Mouse (Mus musculus) spleen, adult 2 months (tissue): ENCODE data around the gene Scarb2.

Experiments
- CTCF ChIP-seq: fragments of 200-500 bp; IDR thresholded peaks from 2 replicates; pipeline ENCODE4 v1.5.1; 2011; ENCODE audit warnings: mild to moderate bottlenecking, inconsistent platforms; ENCODE audit not compliant: insufficient read depth, insufficient read length, insufficient replicate concordance; ENCODE audit errors: extremely low read depth
- POLR2A ChIP-seq: fragments of 200-500 bp; IDR thresholded peaks from 2 replicates; pipeline ENCODE4 v1.6.1; 2011; ENCODE audit warnings: low read depth, low read length, inconsistent platforms

DNA sequence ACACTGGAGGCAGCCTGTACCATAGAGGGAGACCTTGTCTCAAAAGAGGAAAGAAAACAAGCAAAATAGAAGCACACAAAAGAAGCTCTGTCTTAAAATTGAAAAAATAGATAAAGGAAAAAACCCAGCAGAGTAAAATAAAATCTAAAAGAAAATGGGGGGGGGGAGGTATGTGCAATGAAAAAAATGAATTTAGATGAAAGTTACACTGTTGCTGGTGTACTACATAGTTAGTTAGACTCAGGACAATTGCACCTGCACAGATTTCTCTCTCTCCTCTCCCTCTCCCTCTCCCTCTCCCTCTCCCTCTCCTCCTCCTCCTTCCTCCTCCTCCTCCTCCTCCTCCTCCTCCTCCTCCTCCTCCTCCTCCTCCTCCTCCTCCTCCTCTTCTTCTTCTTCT is at the start of gene Scarb2:
- no peak for TF ChIP-seq CTCF
- TF ChIP-seq POLR2A: no peak
